Mouse (Mus musculus): ENCODE data around the gene Arhgap24. TPM values are rescaled to one million over a fixed set of nuclear protein-coding genes. Genes with fewer than 3 reads are reported as not detected.
A peak's percentile ranks its signal among the peaks of the same experiment; 100 is the strongest.

Arhgap24 gene
- 5.3 and 6.0 TPM in 2 replicates for polyA plus RNA-seq (2015; fragmentation: Nextera tagmentation; extraction: Ambion mirVana)

GRCm38 (mm10) chr5:102481215-102482211 lies at the start of gene Arhgap24:
Gene Arhgap24 (plus strand): TSS chr5:102481391.
- DNase-seq (ENCODE audit: low spot score) = peak; percentile 84

- no peak for DNase-seq (ENCODE audit: low spot score)
These were observed 47.0 kb upstream of the Arhgap24 start for GRCm38 (mm10) chr5:102434182-102434581.

- DNase-seq (ENCODE audit: low spot score) = no peak
These were observed 44.6 kb upstream of the Arhgap24 start for GRCm38 (mm10) chr5:102436581-102436980.

GRCm38 (mm10) chr5:102439119-102439877 lies 41.9 kb upstream of the Arhgap24 start:
- DNase-seq (ENCODE audit: low spot score) = no peak

GRCm38 (mm10) chr5:102447436-102447835 lies 33.8 kb upstream of the Arhgap24 start:
- DNase-seq (ENCODE audit: low spot score) = no peak

GRCm38 (mm10) chr5:102450897-102451296 lies 30.3 kb upstream of the Arhgap24 start:
- no peak for DNase-seq (ENCODE audit: low spot score)

- DNase-seq (ENCODE audit: low spot score) = no peak
These were observed 29.0 kb upstream of the Arhgap24 start for GRCm38 (mm10) chr5:102452079-102452797.

GRCm38 (mm10) chr5:102453324-102453723 lies 27.9 kb upstream of the Arhgap24 start:
- no peak for DNase-seq (ENCODE audit: low spot score)

GRCm38 (mm10) chr5:102455247-102455646 lies 25.9 kb upstream of the Arhgap24 start:
- no peak for DNase-seq (ENCODE audit: low spot score)

- no peak for DNase-seq (ENCODE audit: low spot score)
These were observed 20.6 kb upstream of the Arhgap24 start for GRCm38 (mm10) chr5:102460452-102461197.

- DNase-seq (ENCODE audit: low spot score) = no peak
These were observed 18.2 kb upstream of the Arhgap24 start for GRCm38 (mm10) chr5:102462948-102463347.

GRCm38 (mm10) chr5:102465372-102465771 lies 15.8 kb upstream of the Arhgap24 start:
- no peak for DNase-seq (ENCODE audit: low spot score)

GRCm38 (mm10) chr5:102468292-102468691 lies 12.9 kb upstream of the Arhgap24 start:
- DNase-seq (ENCODE audit: low spot score) = no peak

GRCm38 (mm10) chr5:102470284-102470683 lies 10.9 kb upstream of the Arhgap24 start:
- DNase-seq (ENCODE audit: low spot score) = no peak

GRCm38 (mm10) chr5:102478076-102478475 lies 3.1 kb upstream of the Arhgap24 start:
- DNase-seq (ENCODE audit: low spot score) = no peak

- no peak for DNase-seq (ENCODE audit: low spot score)
These were observed 2.2 kb downstream of the Arhgap24 start for GRCm38 (mm10) chr5:102483285-102483975.

- no peak for DNase-seq (ENCODE audit: low spot score)
These were observed 10.4 kb downstream of the Arhgap24 start for GRCm38 (mm10) chr5:102491554-102491953.

- DNase-seq (ENCODE audit: low spot score) = no peak
These were observed 11.0 kb downstream of the Arhgap24 start for GRCm38 (mm10) chr5:102492152-102492551.

- no peak for DNase-seq (ENCODE audit: low spot score)
These were observed 13.6 kb downstream of the Arhgap24 start for GRCm38 (mm10) chr5:102494827-102495226.

- no peak for DNase-seq (ENCODE audit: low spot score)
These were observed 16.0 kb downstream of the Arhgap24 start for GRCm38 (mm10) chr5:102497205-102497604.

Measured in thymus, postnatal 0 days (tissue).